Mouse (Mus musculus): ENCODE data around the gene Rxfp2.
A peak's percentile ranks its signal among the peaks of the same experiment; 100 is the strongest.

Gene Rxfp2

GRCm38 (mm10) chr5:150018656-150019055, at the start of gene Rxfp2:
Gene Rxfp2 (plus strand): TSS chr5:150018675.
- no peak for DNase-seq (ENCODE audit: low spot score)

GRCm38 (mm10) chr5:149970261-149970660, 48.2 kb upstream of the Rxfp2 start:
- DNase-seq (ENCODE audit: low spot score) = no peak

GRCm38 (mm10) chr5:149977027-149977426, 41.4 kb upstream of the Rxfp2 start:
- DNase-seq (ENCODE audit: low spot score) = no peak

- no peak for DNase-seq (ENCODE audit: low spot score)
Observed at GRCm38 (mm10) chr5:149983621-149984020, 34.9 kb upstream of the Rxfp2 start.

GRCm38 (mm10) chr5:149994578-149994977, 23.9 kb upstream of the Rxfp2 start:
- DNase-seq (ENCODE audit: low spot score) = no peak

GRCm38 (mm10) chr5:149996614-149997013, 21.9 kb upstream of the Rxfp2 start:
- DNase-seq (ENCODE audit: low spot score) = no peak

GRCm38 (mm10) chr5:149997321-149998034, 21.0 kb upstream of the Rxfp2 start:
- no peak for DNase-seq (ENCODE audit: low spot score)

- no peak for DNase-seq (ENCODE audit: low spot score)
Observed at GRCm38 (mm10) chr5:149998311-149998710, 20.2 kb upstream of the Rxfp2 start.

GRCm38 (mm10) chr5:150005355-150005754, 13.1 kb upstream of the Rxfp2 start:
- no peak for DNase-seq (ENCODE audit: low spot score)

GRCm38 (mm10) chr5:150016861-150017260, 1.6 kb upstream of the Rxfp2 start:
- DNase-seq (ENCODE audit: low spot score) = no peak

- no peak for DNase-seq (ENCODE audit: low spot score)
Observed at GRCm38 (mm10) chr5:150017672-150018071, 803 bp upstream of the Rxfp2 start.

- DNase-seq (ENCODE audit: low spot score) = peak; percentile 56
Observed at GRCm38 (mm10) chr5:150020851-150021250, 2.4 kb downstream of the Rxfp2 start.

- DNase-seq (ENCODE audit: low spot score) = no peak
Observed at GRCm38 (mm10) chr5:150021805-150022204, 3.3 kb downstream of the Rxfp2 start.

- DNase-seq (ENCODE audit: low spot score) = no peak
Observed at GRCm38 (mm10) chr5:150022556-150022955, 4.1 kb downstream of the Rxfp2 start.

- DNase-seq (ENCODE audit: low spot score) = no peak
Observed at GRCm38 (mm10) chr5:150023476-150023875, 5.0 kb downstream of the Rxfp2 start.

GRCm38 (mm10) chr5:150024188-150024587, 5.7 kb downstream of the Rxfp2 start:
- DNase-seq (ENCODE audit: low spot score) = no peak

- DNase-seq (ENCODE audit: low spot score) = no peak
Observed at GRCm38 (mm10) chr5:150024901-150025300, 6.4 kb downstream of the Rxfp2 start.

GRCm38 (mm10) chr5:150025326-150025725, 6.9 kb downstream of the Rxfp2 start:
- no peak for DNase-seq (ENCODE audit: low spot score)

GRCm38 (mm10) chr5:150026509-150027087, 8.1 kb downstream of the Rxfp2 start:
- DNase-seq (ENCODE audit: low spot score) = no peak

- DNase-seq (ENCODE audit: low spot score) = no peak
Observed at GRCm38 (mm10) chr5:150031201-150031600, 12.7 kb downstream of the Rxfp2 start.

GRCm38 (mm10) chr5:150031634-150032033, 13.2 kb downstream of the Rxfp2 start:
- no peak for DNase-seq (ENCODE audit: low spot score)

GRCm38 (mm10) chr5:150032075-150032492, 13.6 kb downstream of the Rxfp2 start:
- DNase-seq (ENCODE audit: low spot score) = no peak

- DNase-seq (ENCODE audit: low spot score) = no peak
Observed at GRCm38 (mm10) chr5:150036286-150036685, 17.8 kb downstream of the Rxfp2 start.

- no peak for DNase-seq (ENCODE audit: low spot score)
Observed at GRCm38 (mm10) chr5:150036918-150037317, 18.4 kb downstream of the Rxfp2 start.

All from MN1 (cell line).